Mouse (Mus musculus) heart, adult 2 months (tissue): ENCODE results near the gene Crtc2. TPM values are rescaled to one million over a fixed set of nuclear protein-coding genes. Genes with fewer than 3 reads are reported as not detected.
A peak's percentile ranks its signal among the peaks of the same experiment; 100 is the strongest.

ENCODE experiments used
- DNase-seq, 2 experiments: peaks; one replicate each; pipeline ENCODE4 v3.0.0; 2021
- H3K27ac ChIP-seq: fragments of 200-600 bp; 2 replicates; pipeline ENCODE4 v1.8.1; 2022
- H3K27me3 ChIP-seq: fragments of 200-500 bp; 2 replicates; pipeline ENCODE4 v1.6.1; 2012; ENCODE audit warnings: mild to moderate bottlenecking, low read length, inconsistent platforms, mixed read lengths; ENCODE audit not compliant: control insufficient read depth, insufficient read depth
- H3K36me3 ChIP-seq: fragments of 200-500 bp; 2 replicates; pipeline ENCODE4 v1.6.1; 2012; ENCODE audit warnings: low read length, inconsistent platforms; ENCODE audit not compliant: control insufficient read depth, insufficient read depth
- H3K4me1 ChIP-seq: fragments of 200-500 bp; 2 replicates; pipeline ENCODE4 v1.6.1; 2011; ENCODE audit warnings: low read length; ENCODE audit not compliant: control insufficient read depth, insufficient read depth
- H3K4me3 ChIP-seq: fragments of 200-600 bp; 2 replicates; pipeline ENCODE4 v1.8.1; 2022
- H3K79me2 ChIP-seq: fragments of 200-500 bp; replicated peaks from 2 replicates; pipeline ENCODE4 v1.6.1; 2012; ENCODE audit warnings: mild to moderate bottlenecking, inconsistent platforms, low read length, moderate library complexity, mixed read lengths; ENCODE audit not compliant: control insufficient read depth, insufficient read depth
- H3K9ac ChIP-seq: fragments of 200-500 bp; 2 replicates; pipeline ENCODE4 v1.6.1; 2012; ENCODE audit warnings: low read depth, mild to moderate bottlenecking, control low read depth, inconsistent platforms, low read length, mixed read lengths
- CTCF ChIP-seq: fragments of 200-600 bp; IDR thresholded peaks from 2 replicates; pipeline ENCODE4 v1.8.1; 2022; ENCODE audit warnings: antibody characterized with exemption, mild to moderate bottlenecking, moderate library complexity
- EP300 ChIP-seq: fragments of 200-500 bp; IDR thresholded peaks from 2 replicates; pipeline ENCODE4 v1.6.1; 2011; ENCODE audit warnings: low read depth, low read length, control low read depth; ENCODE audit not compliant: insufficient read depth
- POLR2A ChIP-seq: fragments of 200-500 bp; IDR thresholded peaks from 2 replicates; pipeline ENCODE4 v1.6.1; 2011; ENCODE audit warnings: mild to moderate bottlenecking, low read depth, low read length, control low read depth; ENCODE audit not compliant: insufficient read depth
- WGBS: fragments of 180-500 bp; shearing (Covaris S2); methylation state at CpG from one replicate; pipeline ENCODE4 v1.1.7; 2018; 5-methylcytosine and 5-hydroxymethylcytosine counted together
- intact Hi-C: fragments of 180-260 bp; cut with DNase I; formaldehyde crosslinking; loops from one replicate; pipeline ENCODE4 v1.15.1; 2025
- polyA plus RNA-seq: library from polyadenylated mRNA; depleted of rRNA; stranded (reverse); fragments of >200 nt; gene quantifications from 2 replicates; pipeline ENCODE4 v1.2.3, GENCODE M21; 2012
- total RNA-seq, 2 experiments: library from RNA; stranded (reverse); gene quantifications; 2 replicates each; pipeline ENCODE4 v1.2.3; 2021

Crtc2 gene
- total and polyA plus RNA-seq, 3 experiments, result 16.6 to 32.9 (median 17.1) TPM

DNA sequence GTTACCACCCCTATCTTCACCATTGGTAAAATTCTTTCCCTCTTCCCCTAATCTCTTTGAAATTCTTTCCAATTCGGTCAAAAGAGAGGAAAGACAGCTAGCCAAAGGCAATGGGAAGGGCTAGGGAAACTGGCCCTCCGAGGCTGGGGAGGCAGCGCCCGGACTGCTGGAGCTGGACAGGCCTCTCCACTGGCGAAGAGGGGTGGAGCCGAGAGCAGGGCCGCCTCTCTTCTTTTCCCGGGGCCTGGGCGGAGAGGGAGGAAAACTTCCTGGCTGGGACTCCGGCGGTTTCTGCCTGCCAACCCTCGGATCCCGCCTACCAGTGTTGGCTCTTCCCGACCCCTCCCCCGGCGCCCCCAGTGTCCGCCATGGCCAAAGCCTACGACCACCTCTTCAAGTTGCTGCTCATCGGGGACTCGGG, 33.4 kb upstream of the Crtc2 start:
- WGBS, result under 1% methylated on average over 20 of the region's 20 CpGs
- peak; percentile 88 to 89 for DNase-seq
- Histone ChIP-seq H3K27ac (peak overlapping the region; percentile 95), H3K27me3 (no peaks in the 10 kb centered on the region), H3K4me3 (peak overlapping the region; percentile 69), H3K36me3 (no peaks in the 10 kb centered on the region), H3K4me1 (peaks cover 3% of the 10 kb centered on the region), H3K79me2 (no peaks in the 10 kb centered on the region), H3K9ac (peak overlapping the region; percentile 79)
- no peak for TF ChIP-seq EP300
- peak; percentile 71; the same call in 1 of the 2 replicates for TF ChIP-seq POLR2A
- intact Hi-C loops, result loop anchor here (1.0 to 5.0 kb wide), 4 partner anchors 34 to 247 kb away; partner anchors contain the start of genes Crtc2, Dennd4b and Npr1

- no peak for DNase-seq
- no peak for TF ChIP-seq CTCF
- TF ChIP-seq EP300, result no peak
- TF ChIP-seq POLR2A, result no peak
- Histone ChIP-seq H3K4me3 (peak overlapping the region; percentile 69), H3K4me1 (peaks cover 3% of the 10 kb centered on the region), H3K27me3 (no peaks in the 10 kb centered on the region), H3K79me2 (no peaks in the 10 kb centered on the region), H3K9ac (peak overlapping the region; percentile 14; the same call in 1 of the 2 replicates), H3K27ac (peak overlapping the region; percentile 95), H3K36me3 (no peaks in the 10 kb centered on the region)
- WGBS, result 14% methylated on average over 5 of the region's 5 CpGs
- intact Hi-C loops, result loop anchor here (2.0 to 5.0 kb wide), 3 partner anchors 34 to 246 kb away; partner anchors contain the start of genes Crtc2, Dennd4b and Npr1
These were observed 32.8 kb upstream of the Crtc2 start for GRCm38 (mm10) chr3:90221123-90221522.

GRCm38 (mm10) chr3:90222455-90222854, 31.5 kb upstream of the Crtc2 start:
- 69% methylated on average over 4 of the region's 4 CpGs for WGBS
- no peak overlapping the region for H3K27ac ChIP-seq
- DNase-seq, result no peak
- intact Hi-C loops, result loop anchor here (5.0 kb wide), 1 partner anchor 245 kb away; the partner anchor contains the start of gene Npr1
- no peaks in the 10 kb centered on the region for H3K36me3 ChIP-seq
- H3K9ac ChIP-seq, result no peak overlapping the region
- no peaks in the 10 kb centered on the region for H3K79me2 ChIP-seq
- H3K4me3 ChIP-seq, result no peak overlapping the region
- H3K27me3 ChIP-seq, result no peaks in the 10 kb centered on the region
- TF ChIP-seq CTCF (no peak), POLR2A (no peak), EP300 (no peak)
- H3K4me1 ChIP-seq, result peaks cover 3% of the 10 kb centered on the region

DNA sequence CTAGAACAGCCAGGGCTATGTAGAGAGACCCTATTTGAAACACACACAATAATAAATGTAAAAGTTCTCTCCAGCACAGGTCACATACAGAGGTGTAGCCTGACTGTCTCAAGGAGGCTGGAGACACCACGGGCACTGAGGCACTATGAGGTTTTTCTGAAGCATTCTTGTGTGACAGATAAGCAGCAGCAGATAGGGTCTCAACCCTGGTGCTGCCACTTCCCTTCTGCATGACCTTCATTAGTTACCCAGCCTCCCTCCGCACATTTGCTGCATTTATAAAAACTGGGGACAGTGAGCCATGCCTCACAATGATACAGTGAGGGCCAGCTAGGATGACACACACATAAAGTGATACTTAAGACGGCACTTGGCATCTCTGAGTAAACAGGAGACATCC, 31.0 kb upstream of the Crtc2 start:
- intact Hi-C loops, result loop anchor here (5.0 kb wide), 1 partner anchor 244 kb away; the partner anchor contains the start of gene Npr1
- no peak for TF ChIP-seq CTCF
- no peak for TF ChIP-seq EP300
- TF ChIP-seq POLR2A, result no peak
- no peaks in the 10 kb centered on the region for H3K27me3 ChIP-seq
- peaks cover 3% of the 10 kb centered on the region for H3K4me1 ChIP-seq
- H3K36me3 ChIP-seq, result no peaks in the 10 kb centered on the region
- DNase-seq, result no peak
- H3K27ac ChIP-seq, result no peak overlapping the region
- no peak overlapping the region for H3K4me3 ChIP-seq
- no peaks in the 10 kb centered on the region for H3K79me2 ChIP-seq
- H3K9ac ChIP-seq, result no peak overlapping the region
- 45% methylated on average over 3 of the region's 3 CpGs for WGBS

DNA sequence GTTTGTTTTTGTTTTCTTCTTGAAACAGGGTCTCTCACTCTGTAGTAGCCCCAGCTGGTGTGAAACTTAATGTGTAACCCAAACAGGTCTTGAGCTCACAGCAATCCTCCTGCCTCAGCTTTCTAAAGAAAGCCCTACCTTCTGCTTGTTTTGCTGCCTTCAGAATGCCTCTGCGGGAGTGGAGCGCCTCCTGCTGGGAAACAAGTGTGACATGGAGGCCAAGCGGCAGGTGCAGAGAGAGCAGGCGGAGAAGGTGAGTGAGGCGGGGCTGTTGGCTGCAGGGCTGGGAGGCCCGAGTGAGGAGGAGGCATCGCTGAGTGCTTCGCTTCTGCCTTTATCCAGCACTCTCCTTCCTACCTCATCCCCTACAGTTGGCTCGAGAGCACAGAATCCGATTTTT, 29.6 kb upstream of the Crtc2 start:
- no peak for TF ChIP-seq POLR2A
- TF ChIP-seq EP300, result no peak
- TF ChIP-seq CTCF, result no peak
- WGBS, result 80% methylated on average over 10 of the region's 10 CpGs
- H3K36me3 ChIP-seq, result no peaks in the 10 kb centered on the region
- H3K9ac ChIP-seq, result no peak overlapping the region
- H3K79me2 ChIP-seq, result no peaks in the 10 kb centered on the region
- intact Hi-C loops, result loop anchor here (5.0 kb wide), 1 partner anchor 243 kb away; the partner anchor contains the start of gene Npr1
- no peak overlapping the region for H3K27ac ChIP-seq
- peaks cover 3% of the 10 kb centered on the region for H3K4me1 ChIP-seq
- no peaks in the 10 kb centered on the region for H3K27me3 ChIP-seq
- DNase-seq, result no peak
- no peak overlapping the region for H3K4me3 ChIP-seq

DNA sequence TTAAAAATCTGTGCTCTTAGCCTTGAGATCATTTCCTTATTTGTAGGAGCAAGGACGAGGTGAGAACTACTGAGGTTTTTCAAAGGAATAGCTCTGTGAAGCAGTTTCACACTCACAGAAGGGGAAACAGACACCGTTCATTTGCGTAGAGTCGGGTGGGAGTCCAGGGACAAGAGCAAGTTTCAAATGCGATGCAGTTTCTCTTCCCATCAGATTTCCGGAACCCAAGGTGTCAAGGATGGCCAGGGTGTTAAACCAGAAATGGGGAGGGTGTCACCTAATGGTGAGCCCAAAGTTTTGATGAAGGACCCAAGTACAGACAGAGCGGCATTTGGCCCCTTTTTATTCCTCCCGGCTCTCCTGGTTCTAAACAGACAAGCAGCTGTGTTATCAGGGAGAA, 22.9 kb upstream of the Crtc2 start:
- peak overlapping the region; percentile 90 for H3K27ac ChIP-seq
- H3K27me3 ChIP-seq, result no peaks in the 10 kb centered on the region
- H3K79me2 ChIP-seq, result no peaks in the 10 kb centered on the region
- no peak for TF ChIP-seq POLR2A
- H3K4me3 ChIP-seq, result peak overlapping the region; percentile 73
- H3K36me3 ChIP-seq, result no peaks in the 10 kb centered on the region
- peaks cover 1% of the 10 kb centered on the region; the same call in 1 of the 2 replicates for H3K4me1 ChIP-seq
- WGBS, result 10% methylated on average over 8 of the region's 8 CpGs
- DNase-seq, result no peak
- H3K9ac ChIP-seq, result peak overlapping the region; percentile 35
- intact Hi-C loops, result loop anchor here (2.0 kb wide), 1 partner anchor 24 kb away; the partner anchor contains the start of gene Crtc2
